10 mouse cellular contexts compared by ENCODE assay signal in the genomic region with DNA sequence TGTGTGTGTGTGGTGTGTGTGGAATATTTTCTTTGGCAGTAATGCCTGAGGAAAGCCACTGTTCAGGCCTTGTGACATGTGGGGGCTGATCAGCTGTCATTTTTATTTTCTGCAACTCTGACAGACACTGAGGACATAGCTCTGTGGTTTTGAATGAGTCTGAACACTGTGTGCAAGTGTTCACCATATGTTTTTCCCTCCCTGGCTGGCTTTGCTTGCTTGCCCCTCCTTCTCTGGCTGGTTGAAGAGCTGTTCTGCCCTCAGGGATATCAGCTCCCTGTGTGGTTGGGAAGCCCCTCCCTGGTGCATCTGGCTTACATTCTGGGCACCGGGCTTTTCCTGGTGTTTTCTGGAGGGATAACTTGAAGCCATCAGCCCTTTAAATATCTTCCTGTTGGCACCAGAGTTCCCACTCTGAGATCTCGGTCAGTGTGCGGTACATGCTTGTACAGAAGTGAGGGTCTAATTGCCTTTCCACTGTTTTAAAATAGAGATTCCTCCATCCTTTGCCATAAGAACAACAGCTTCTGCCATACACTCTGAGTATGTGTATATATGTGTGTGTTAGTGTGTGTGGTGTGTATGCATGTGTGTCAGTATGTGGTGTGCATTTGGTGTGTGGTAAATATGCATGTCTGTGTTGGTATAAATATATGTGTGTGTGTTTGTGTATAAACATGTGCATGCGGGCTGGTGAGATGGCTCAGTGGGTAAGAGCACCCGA. TPM values are rescaled to one million over a fixed set of nuclear protein-coding genes. Genes with fewer than 3 reads are reported as not detected.
DNase-seq lines count a peak whose midpoint lies in the region; ATAC-seq and TF ChIP-seq lines count a peak whose summit lies in the region.
"Had no signal": no experiment of that assay in that cellular context is flagged by ENCODE, and none has a peak within 500 bp of the region (broad histone marks: within the 10 kb centered on the region; RNA-seq: fewer than 3 reads in every experiment).

No protein-coding gene starts in this region.

- H3K4me3 ChIP-seq in midbrain, embryonic 13.5 days (replicated peaks): no peak overlapping the region
- H3K4me3 ChIP-seq in midbrain, embryonic 16.5 days (ENCODE audit: low read depth, low read length): no peak overlapping the region
- H3K4me3 ChIP-seq in midbrain, postnatal 0 days (ENCODE audit: low read depth, low read length): no peak overlapping the region

- H3K36me3 ChIP-seq in midbrain, embryonic 13.5 days: no peaks in the 10 kb centered on the region; the same call in 1 of the 2 replicates
- H3K36me3 ChIP-seq in midbrain, embryonic 16.5 days (ENCODE audit: control insufficient read depth, insufficient read depth, low read length): peaks cover 8% of the 10 kb centered on the region
- H3K36me3 ChIP-seq in midbrain, postnatal 0 days (ENCODE audit: insufficient read depth, low read length): peaks cover 21% of the 10 kb centered on the region; the same call in 1 of the 2 replicates

- no peak for TF ChIP-seq CTCF in midbrain, postnatal 0 days (IDR thresholded peaks at IDR 0.05)

- no peak overlapping the region for H3K4me2 ChIP-seq in midbrain, embryonic 13.5 days (replicated peaks)
- no peak overlapping the region for H3K4me2 ChIP-seq in midbrain, embryonic 16.5 days (ENCODE audit: low read length)
- H3K4me2 ChIP-seq in midbrain, postnatal 0 days (ENCODE audit: low read depth, low read length, poor library complexity, severe bottlenecking): no peak overlapping the region

- H3K27me3 ChIP-seq in midbrain, embryonic 13.5 days: no peaks in the 10 kb centered on the region
- H3K27me3 ChIP-seq in midbrain, embryonic 16.5 days (ENCODE audit: control insufficient read depth, insufficient read depth, low read depth, low read length): no peaks in the 10 kb centered on the region
- H3K27me3 ChIP-seq in midbrain, postnatal 0 days (ENCODE audit: insufficient read depth, low read length): no peaks in the 10 kb centered on the region

- H3K9me3 ChIP-seq in midbrain, embryonic 13.5 days: no peaks in the 10 kb centered on the region
- H3K9me3 ChIP-seq in midbrain, embryonic 16.5 days (replicated peaks; ENCODE audit: control insufficient read depth, low read length, poor library complexity, severe bottlenecking): no peaks in the 10 kb centered on the region
- no peaks in the 10 kb centered on the region for H3K9me3 ChIP-seq in midbrain, postnatal 0 days (ENCODE audit: low read length)

- H3K27ac ChIP-seq in midbrain, embryonic 13.5 days: no peak overlapping the region
- H3K27ac ChIP-seq in midbrain, embryonic 16.5 days (ENCODE audit: low read length): no peak overlapping the region
- H3K27ac ChIP-seq in midbrain, postnatal 0 days (ENCODE audit: low read depth, low read length): no peak overlapping the region

- 0 out of 2 replicates have a peak, but pooled peaks cover 3% of the 10 kb centered on the region for H3K4me1 ChIP-seq in midbrain, embryonic 13.5 days (replicated peaks)
- no peaks in the 10 kb centered on the region; the same call in 1 of the 2 replicates for H3K4me1 ChIP-seq in midbrain, embryonic 16.5 days (ENCODE audit: control insufficient read depth, insufficient read depth, low read length)
- H3K4me1 ChIP-seq in midbrain, postnatal 0 days (ENCODE audit: insufficient read depth, low read length): no peaks in the 10 kb centered on the region

- 0 out of 2 replicates have a peak overlapping the region, but pooled peaks have one; percentile 10 for H3K9ac ChIP-seq in midbrain, embryonic 13.5 days (replicated peaks)
- no peak overlapping the region for H3K9ac ChIP-seq in midbrain, embryonic 16.5 days (ENCODE audit: low read depth, low read length)
- no peak overlapping the region for H3K9ac ChIP-seq in midbrain, postnatal 0 days (replicated peaks; ENCODE audit: low read length, poor library complexity, severe bottlenecking)

- WGBS in midbrain, embryonic 13.5 days: 81% methylated on average over 5 of the region's 5 CpGs
- WGBS in midbrain, embryonic 16.5 days: 75% methylated on average over 5 of the region's 5 CpGs
- WGBS in midbrain, postnatal 0 days: 78% methylated on average over 5 of the region's 5 CpGs

- no peak for ATAC-seq in midbrain, embryonic 13.5 days
- no peak for ATAC-seq in midbrain, embryonic 16.5 days
- no peak for ATAC-seq in midbrain, postnatal 0 days (ENCODE audit: low FRiP score)
- ATAC-seq: inflammation-experienced regulatory T-cells, adult 6 months had no signal

- DNase-seq in cerebellum, adult 9-10 months: peak; percentile 52
- DNase-seq in forelimb bud, embryonic 11.5 days (ENCODE audit: low read depth, low spot score): peak; percentile 66
- DNase-seq in midbrain, postnatal 0 days (ENCODE audit: low spot score): peak; percentile 54
- no peak for DNase-seq in urinary bladder, adult 2 months (ENCODE audit: low spot score)
- DNase-seq in heart, postnatal 4 days: no peak
- DNase-seq: gastrocnemius, postnatal 14 days; right cerebral cortex, postnatal 4 days had no signal

RNA-seq across cellular contexts. Expression of a gene that starts 41.6 kb away (rescaled TPM):
- polyA plus RNA-seq in midbrain, embryonic 13.5 days (2015; fragmentation: Nextera tagmentation; extraction: Ambion mirVana): 42.6 and 43.2 TPM in 2 replicates
- polyA plus RNA-seq in midbrain, embryonic 16.5 days (2015; fragmentation: Nextera tagmentation; extraction: Ambion mirVana): 46.0 and 47.6 TPM in 2 replicates
- 42.9 and 48.7 TPM in 2 replicates for total RNA-seq in midbrain, postnatal 0 days (2014; rRNA removed)
- polyA plus RNA-seq in midbrain, postnatal 0 days (2015; fragmentation: Nextera tagmentation; extraction: Ambion mirVana): 41.8 and 43.9 TPM in 2 replicates
- polyA plus RNA-seq in urinary bladder, adult 2 months (2012; rRNA removed): 26.8 and 31.1 TPM in 2 replicates
- total RNA-seq in heart, postnatal 4 days (2021): 10 to 100 TPM; 19.3 to 21.0 TPM

RNA-seq across cellular contexts. Expression of a gene that starts 41.7 kb away (rescaled TPM):
- polyA plus RNA-seq in midbrain, embryonic 13.5 days (2015; fragmentation: Nextera tagmentation; extraction: Ambion mirVana): 16.4 and 19.8 TPM in 2 replicates
- polyA plus RNA-seq in midbrain, embryonic 16.5 days (2015; fragmentation: Nextera tagmentation; extraction: Ambion mirVana): 18.0 and 18.1 TPM in 2 replicates
- total RNA-seq in midbrain, postnatal 0 days (2014; rRNA removed): 5.8 and 7.7 TPM in 2 replicates
- polyA plus RNA-seq in midbrain, postnatal 0 days (2015; fragmentation: Nextera tagmentation; extraction: Ambion mirVana): 10.5 and 11.0 TPM in 2 replicates
- polyA plus RNA-seq in urinary bladder, adult 2 months (2012; rRNA removed): 15.7 and 16.7 TPM in 2 replicates
- total RNA-seq in heart, postnatal 4 days (2021): 10 to 100 TPM; 11.3 to 13.4 TPM

Comparison
In these comparisons a context has a peak if more than half of its experiments do, and no peak if none do; other contexts are left out.
1. DNase-seq: peak in cerebellum, adult 9-10 months (single experiment), forelimb bud, embryonic 11.5 days (single experiment) and midbrain, postnatal 0 days (single experiment); none in urinary bladder, adult 2 months (single experiment) and heart, postnatal 4 days (single experiment).